Comparison of ENCODE assay signal across 9 mouse cellular contexts in the genomic region with DNA sequence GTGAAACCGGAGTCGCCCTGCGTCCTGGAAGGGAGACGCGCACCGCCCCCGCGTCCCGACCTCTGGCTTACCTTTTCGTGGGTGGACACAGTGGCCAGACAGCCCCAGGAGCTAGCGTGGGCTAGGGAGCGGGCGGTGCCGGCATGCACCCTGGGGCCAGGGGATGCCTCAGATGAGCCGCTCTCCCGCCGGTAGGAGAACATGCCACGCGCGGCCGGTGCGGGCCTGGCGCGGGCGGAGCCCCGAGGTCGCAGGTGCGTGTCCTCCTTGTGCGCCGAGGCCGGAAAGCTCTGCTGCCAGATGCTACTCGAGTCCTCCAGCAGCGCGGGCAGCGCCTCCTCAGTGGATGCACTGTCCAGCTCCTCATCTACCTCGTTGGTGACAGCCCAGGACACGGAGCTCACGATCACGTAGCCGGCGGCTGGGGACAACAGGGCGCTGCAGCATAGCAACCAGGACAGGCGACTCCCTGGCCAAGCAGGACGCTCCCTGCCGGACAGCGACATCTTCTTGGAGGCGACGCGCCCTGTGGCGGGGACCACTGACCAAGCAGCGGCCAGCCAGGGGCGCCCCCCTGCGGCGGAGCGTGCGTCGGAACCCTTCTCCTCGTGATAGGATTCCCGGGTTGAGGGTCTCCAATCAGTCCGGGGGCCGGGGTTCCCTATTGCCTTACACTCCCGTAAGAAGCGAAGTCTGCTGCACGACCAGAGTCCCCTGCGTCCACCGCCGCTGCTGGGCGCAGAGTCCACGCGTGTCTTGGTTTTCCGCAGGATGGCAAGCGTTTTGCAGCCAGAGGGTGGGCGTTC. TPM values are rescaled to one million over a fixed set of nuclear protein-coding genes. Genes with fewer than 3 reads are reported as not detected.
DNase-seq lines count a peak whose midpoint lies in the region; ATAC-seq and TF ChIP-seq lines count a peak whose summit lies in the region.
"Had no signal": no experiment of that assay in that cellular context is flagged by ENCODE, and none has a peak within 500 bp of the region (broad histone marks: within the 10 kb centered on the region; RNA-seq: fewer than 3 reads in every experiment).

No protein-coding gene starts in this region.

- no peaks in the 10 kb centered on the region for H3K36me3 ChIP-seq in forebrain, postnatal 0 days (ENCODE audit: insufficient read depth)
- no peaks in the 10 kb centered on the region for H3K36me3 ChIP-seq in liver, embryonic 13.5 days
- H3K36me3 ChIP-seq in myocyte (ENCODE audit: control insufficient read depth, insufficient read depth), result no peaks in the 10 kb centered on the region
- no peaks in the 10 kb centered on the region for H3K36me3 ChIP-seq in splenic B cell, adult 2 months (ENCODE audit: control insufficient read depth, insufficient read depth, low read length, poor library complexity, severe bottlenecking)

- H3K79me2 ChIP-seq in myocyte (ENCODE audit: control insufficient read depth, insufficient read depth), result no peaks in the 10 kb centered on the region

- no peak overlapping the region for H3ac ChIP-seq in myocyte (ENCODE audit: control insufficient read depth, insufficient read length)

- WGBS in forebrain, postnatal 0 days, result 2% methylated on average over 72 of the region's 73 CpGs
- 2% methylated on average over 73 of the region's 73 CpGs for WGBS in liver, embryonic 13.5 days (ENCODE audit: insufficient replicate concordance)

- no peak for TF ChIP-seq POLR2A in myocyte (IDR thresholded peaks at IDR 0.05; ENCODE audit: insufficient read length, low read depth)

- peak overlapping the region; percentile 64 for H3K9ac ChIP-seq in forebrain, postnatal 0 days
- no peak overlapping the region for H3K9ac ChIP-seq in liver, embryonic 13.5 days

- H3K9me3 ChIP-seq in forebrain, postnatal 0 days (ENCODE audit: low read length), result no peaks in the 10 kb centered on the region
- no peaks in the 10 kb centered on the region for H3K9me3 ChIP-seq in liver, embryonic 13.5 days (replicated peaks)

- peak; percentile 82 for TF ChIP-seq CTCF in forebrain, postnatal 0 days (IDR thresholded peaks at IDR 0.05; ENCODE audit: low read depth)

- peak overlapping the region; percentile 99 for H3K4me2 ChIP-seq in forebrain, postnatal 0 days (ENCODE audit: low read depth)
- H3K4me2 ChIP-seq in liver, embryonic 13.5 days, result peak overlapping the region; percentile 70
- peak overlapping the region; percentile 63 for H3K4me2 ChIP-seq in myocyte (ENCODE audit: low read depth)

- peak; percentile 12 for DNase-seq in CD4-positive helper T cell, adult 2 months (ENCODE audit: low read depth, low spot score)
- DNase-seq in cerebellum, adult 18-20 months, result peak; percentile 56 to 64
- DNase-seq in forebrain, postnatal 0 days, result peak; percentile 75
- peak; percentile 16 for DNase-seq in heart, postnatal 25 days (ENCODE audit: low spot score)
- peak; percentile 83 to 87 for DNase-seq in kidney, postnatal 4 days
- DNase-seq in liver, embryonic 13.5 days, result peak; percentile 10
- DNase-seq in splenic B cell, adult 2 months (ENCODE audit: low read depth, low spot score), result peak; percentile 10

- peak; percentile 68 for ATAC-seq in forebrain, postnatal 0 days
- ATAC-seq in liver, embryonic 13.5 days (ENCODE audit: low read depth), result no peak

- H3K27me3 ChIP-seq in forebrain, postnatal 0 days (ENCODE audit: insufficient read depth, low read length), result no peaks in the 10 kb centered on the region; the same call in none of the 2 replicates
- H3K27me3 ChIP-seq in liver, embryonic 13.5 days, result peaks cover 61% of the 10 kb centered on the region
- peaks cover 13% of the 10 kb centered on the region for H3K27me3 ChIP-seq in myocyte (ENCODE audit: control insufficient read depth, insufficient read depth, insufficient read length)
- H3K27me3 ChIP-seq in splenic B cell, adult 2 months (ENCODE audit: control insufficient read depth, insufficient read depth, low read length, poor library complexity, severe bottlenecking), result no peaks in the 10 kb centered on the region; the same call in 1 of the 2 replicates

- peak overlapping the region; percentile 60 for H3K4me3 ChIP-seq in forebrain, postnatal 0 days (ENCODE audit: low read depth, low read length)
- peak overlapping the region; percentile 52 for H3K4me3 ChIP-seq in liver, embryonic 13.5 days (replicated peaks)
- H3K4me3 ChIP-seq in myocyte, result no peak overlapping the region

- peak overlapping the region; percentile 21; the same call in 1 of the 2 replicates for H3K27ac ChIP-seq in forebrain, postnatal 0 days (ENCODE audit: low read depth, low read length)
- no peak overlapping the region for H3K27ac ChIP-seq in liver, embryonic 13.5 days

- intact Hi-C loops in heart, postnatal 25 days (cut with DNase I), result no loop called here

- 0 out of 2 replicates have a peak, but pooled peaks cover 6% of the 10 kb centered on the region for H3K4me1 ChIP-seq in forebrain, postnatal 0 days (ENCODE audit: insufficient read depth)
- H3K4me1 ChIP-seq in liver, embryonic 13.5 days (replicated peaks), result peaks cover 17% of the 10 kb centered on the region

TF ChIP-seq in myocyte, 11 proteins besides CTCF, POLR2A, EP300 and RAD21:
- TF ChIP-seq TCF12 (IDR thresholded peaks at IDR 0.05; ENCODE audit: insufficient read depth, poor library complexity, severe bottlenecking) (no peak), MYOD1 (IDR thresholded peaks at IDR 0.05; ENCODE audit: control insufficient read depth in 1 of 3, insufficient read length in 2 of 3, low read depth in 2 of 3) (peak in 1 of 3 experiments; percentile 23), MAX (IDR thresholded peaks at IDR 0.05; ENCODE audit: low read depth) (no peak), REST (IDR thresholded peaks at IDR 0.05; ENCODE audit: insufficient read depth, insufficient read length) (peak; percentile 62), TCF3 (IDR thresholded peaks at IDR 0.05; ENCODE audit: insufficient read length, low read depth) (no peak), POLR2AphosphoS2 (IDR thresholded peaks at IDR 0.05; ENCODE audit: insufficient read length, low read depth) (no peak), CEBPB (IDR thresholded peaks at IDR 0.05; ENCODE audit: insufficient read depth, poor library complexity, severe bottlenecking) (no peak), USF1 (IDR thresholded peaks at IDR 0.05; ENCODE audit: low read depth) (no peak), MYOG (IDR thresholded peaks at IDR 0.05; ENCODE audit: control insufficient read depth in 1 of 3, insufficient read depth in 1 of 3, insufficient read length in 2 of 3, low read depth in 2 of 3) (no peak), SRF (IDR thresholded peaks at IDR 0.05; ENCODE audit: control insufficient read depth, insufficient read length, low read depth) (no peak), E2F4 (IDR thresholded peaks at IDR 0.05; ENCODE audit: insufficient read depth) (no peak)

RNA-seq across cellular contexts. Expression of gene Creg2, which starts 0.6 kb away (rescaled TPM):
- total RNA-seq in forebrain, postnatal 0 days (2014; rRNA removed), result 9.8 and 13.1 TPM in 2 replicates
- 2.8 and 6.9 TPM in 2 replicates for polyA plus RNA-seq in forebrain, postnatal 0 days (2015; fragmentation: Nextera tagmentation; extraction: Ambion mirVana)
- total RNA-seq in heart, postnatal 25 days (2021), result not detected
- polyA plus RNA-seq in liver, embryonic 13.5 days (2015; fragmentation: Nextera tagmentation; extraction: Ambion mirVana), result 0.02 and 0.03 TPM in 2 replicates
- not detected for polyA plus RNA-seq in myocyte (2012; fragmentation: generic; extraction: Trizol)
- total RNA-seq: MEL had no signal

Comparison
In these comparisons a context has a peak if more than half of its experiments do, and no peak if none do; other contexts are left out.
1. DNase-seq: peak in every context shown above with its lines; median percentile 85 in kidney, postnatal 4 days; 75 in forebrain, postnatal 0 days; 60 in cerebellum, adult 18-20 months; 16 in heart, postnatal 25 days; 12 in CD4-positive helper T cell, adult 2 months; 10 in liver, embryonic 13.5 days; 10 in splenic B cell, adult 2 months.